Mouse (Mus musculus) forebrain, embryonic 15.5 days (tissue): ENCODE measurements around the gene Krtap3-2. TPM values are rescaled to one million over a fixed set of nuclear protein-coding genes. Genes with fewer than 3 reads are reported as not detected.
"Not testable (repeated sequence)": the region's sequence is repeated elsewhere in the genome, so short reads cannot be mapped to it uniquely, and the experiment has no call there.

Experiments used
- ATAC-seq: fragments of 200-750 bp; cut with Nextera tagmentation; replicated peaks from 2 replicates; pipeline ENCODE4 v1.8.0; 2017; ENCODE audit warnings: mild to moderate bottlenecking, moderate TSS enrichment, moderate library complexity
- H3K27ac ChIP-seq: fragments of 300-500 bp; sonication (generic); replicated peaks from 2 replicates; pipeline ENCODE4 v1.5.1; 2015; ENCODE audit warnings: mild to moderate bottlenecking, inconsistent platforms
- H3K27me3 ChIP-seq: fragments of 300-500 bp; sonication (generic); 2 replicates; pipeline ENCODE4 v1.6.1; 2015; ENCODE audit warnings: inconsistent platforms
- H3K36me3 ChIP-seq: fragments of 300-500 bp; sonication (generic); 2 replicates; pipeline ENCODE4 v1.6.1; 2015; ENCODE audit warnings: mild to moderate bottlenecking, inconsistent platforms
- H3K4me1 ChIP-seq: fragments of 300-500 bp; sonication (generic); 2 replicates; pipeline ENCODE4 v1.6.1; 2015; ENCODE audit warnings: inconsistent platforms
- H3K4me2 ChIP-seq: fragments of 300-500 bp; sonication (generic); replicated peaks from 2 replicates; pipeline ENCODE4 v1.6.1; 2015; ENCODE audit warnings: mild to moderate bottlenecking, inconsistent platforms
- H3K4me3 ChIP-seq: fragments of 300-500 bp; sonication (generic); 2 replicates; pipeline ENCODE4 v1.5.1; 2015; ENCODE audit warnings: mild to moderate bottlenecking, inconsistent platforms
- H3K9ac ChIP-seq: fragments of 300-500 bp; sonication (generic); replicated peaks from 2 replicates; pipeline ENCODE4 v1.6.1; 2015; ENCODE audit warnings: mild to moderate bottlenecking, inconsistent platforms
- H3K9me3 ChIP-seq: fragments of 300-500 bp; sonication (generic); 2 replicates; pipeline ENCODE4 v1.6.1; 2016; ENCODE audit warnings: inconsistent platforms
- WGBS: fragments of 180-500 bp; shearing (Covaris S2); methylation state at CpG from one replicate; pipeline ENCODE4 v1.1.7; 2015; ENCODE audit warnings: mixed read lengths; 5-methylcytosine and 5-hydroxymethylcytosine counted together
- polyA plus RNA-seq: library from polyadenylated mRNA; unstranded; fragments of >200 nt; fragmentation: Nextera tagmentation; extraction: Ambion mirVana; gene quantifications from 2 replicates; pipeline ENCODE4 v1.2.1, GENCODE M21; 2015

Krtap3-2 gene
- not detected in 2 replicates for polyA plus RNA-seq

DNA sequence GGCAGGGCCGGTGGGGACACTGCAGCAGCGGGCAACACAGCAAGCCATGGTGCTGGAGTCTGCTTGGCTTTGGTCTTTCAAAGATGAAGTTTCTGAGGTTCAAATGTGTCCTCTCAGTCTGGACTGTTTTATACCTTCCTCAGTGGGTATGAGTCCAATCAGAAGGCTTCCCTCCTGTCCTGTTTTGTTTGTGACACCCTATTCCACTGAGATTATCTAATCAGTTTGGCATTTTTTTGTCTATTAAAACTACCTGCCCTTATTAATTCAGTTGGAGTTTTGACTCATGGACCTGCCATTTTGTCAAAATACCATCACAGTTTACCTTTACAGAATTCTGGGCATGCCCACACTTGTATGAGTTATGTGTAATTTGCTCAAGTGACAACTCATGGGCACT lies at the start of gene Krtap3-2:
Gene Krtap3-2 (minus strand): TSS at position 101 of the 400 bp plus-strand sequence.
- ATAC-seq = no peak
- H3K4me3 ChIP-seq = no peak within 1 kb of the TSS
- no peaks in the 10 kb centered on the region for H3K27me3 ChIP-seq
- 96% methylated on average over 2 of the region's 2 CpGs for WGBS
- no peak within 1 kb of the TSS for H3K9ac ChIP-seq
- H3K36me3 ChIP-seq = no peaks in the 10 kb centered on the region
- H3K4me2 ChIP-seq = no peak within 1 kb of the TSS
- H3K27ac ChIP-seq = no peak within 1 kb of the TSS
- H3K9me3 ChIP-seq = no peaks in the 10 kb centered on the region
- H3K4me1 ChIP-seq = no peaks in the 10 kb centered on the region

DNA sequence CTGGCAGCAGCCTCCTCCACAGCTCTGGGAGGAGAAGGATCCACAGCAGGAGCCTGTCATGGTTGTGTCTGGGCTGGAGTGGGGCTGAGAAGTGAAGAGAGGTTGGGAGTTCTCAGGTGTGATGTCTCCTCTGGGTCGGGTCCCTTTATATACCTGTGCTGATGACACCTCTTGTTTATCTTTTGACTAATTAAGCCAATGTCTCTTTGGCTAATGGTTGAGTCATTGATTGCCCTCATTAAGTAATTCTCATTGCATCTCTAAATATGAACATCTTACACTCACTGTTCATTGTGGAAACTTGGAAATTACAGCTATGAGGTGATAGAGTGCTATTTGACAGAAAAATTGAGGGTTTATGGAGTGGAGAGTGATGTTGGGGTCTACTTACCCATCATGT lies 46.6 kb upstream of the Krtap3-2 start, which contains the start of gene Gm11938:
Gene Gm11938 (minus strand): TSS at position 101 of the 400 bp plus-strand sequence.
- not testable (repeated sequence) for ATAC-seq, H3K9me3 ChIP-seq, H3K4me1 ChIP-seq, H3K36me3 ChIP-seq, H3K4me3 ChIP-seq, H3K27me3 ChIP-seq, H3K4me2 ChIP-seq, H3K27ac ChIP-seq, H3K9ac ChIP-seq
- 86% methylated on average over 1 of the region's 1 CpGs for WGBS

DNA sequence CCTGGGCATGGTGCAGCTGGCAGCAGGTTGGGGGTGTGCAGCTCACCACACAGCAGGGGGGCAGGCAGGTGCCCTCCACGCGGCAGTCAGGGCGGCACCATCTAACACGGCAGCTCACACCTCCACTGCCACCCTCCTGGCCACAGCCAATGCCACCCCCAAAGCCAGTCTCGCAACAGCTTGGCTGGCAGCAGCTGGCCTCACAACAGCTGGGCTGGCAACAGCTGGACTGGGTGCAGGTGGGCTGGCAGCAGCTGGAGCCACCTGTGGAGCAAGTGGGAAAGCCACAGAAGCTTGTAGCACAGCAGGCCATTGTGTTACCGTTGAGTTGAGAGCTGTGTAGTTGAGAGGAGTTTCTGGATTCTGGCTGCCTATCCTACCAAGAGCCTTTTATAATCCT lies 41.1 kb upstream of the Krtap3-2 start, which contains the start of gene Krtap9-3:
Gene Krtap9-3 (minus strand): TSS at position 364 of the 400 bp plus-strand sequence.
- not testable (repeated sequence) for H3K4me2 ChIP-seq, H3K9ac ChIP-seq, H3K4me3 ChIP-seq, ATAC-seq, H3K27me3 ChIP-seq, H3K9me3 ChIP-seq, H3K27ac ChIP-seq, H3K36me3 ChIP-seq, H3K4me1 ChIP-seq
- WGBS = 79% methylated on average over 6 of the region's 6 CpGs

DNA sequence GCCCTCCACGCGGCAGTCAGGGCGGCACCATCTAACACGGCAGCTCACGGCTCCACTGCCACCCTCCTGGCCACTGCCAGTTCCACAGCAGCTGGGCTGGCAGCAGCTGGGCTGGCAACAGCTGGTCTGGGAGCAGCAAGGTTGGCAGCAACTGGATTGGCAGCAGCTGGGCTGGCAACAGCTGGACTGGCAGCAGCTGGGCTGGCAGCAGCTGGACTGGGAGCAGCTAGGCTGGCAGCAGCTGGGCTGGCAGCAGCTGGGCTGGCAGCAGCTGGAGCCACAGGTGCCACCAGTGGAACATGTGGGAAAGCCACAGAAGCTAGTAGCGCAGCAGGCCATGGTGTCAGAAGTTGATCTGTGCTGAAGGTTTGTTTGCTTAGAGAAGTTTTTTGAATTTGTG lies 34.3 kb upstream of the Krtap3-2 start, which contains the start of gene Krtap1-3:
Gene Krtap1-3 (minus strand): TSS at position 359 of the 400 bp plus-strand sequence.
- WGBS = 84% methylated on average over 6 of the region's 6 CpGs
- H3K27me3 ChIP-seq = no peaks in the 10 kb centered on the region
- H3K4me3 ChIP-seq = no peak within 1 kb of the TSS
- H3K9me3 ChIP-seq = no peaks in the 10 kb centered on the region
- no peak within 1 kb of the TSS for H3K27ac ChIP-seq
- no peaks in the 10 kb centered on the region for H3K36me3 ChIP-seq
- H3K4me2 ChIP-seq = no peak within 1 kb of the TSS
- no peak for ATAC-seq
- H3K4me1 ChIP-seq = no peaks in the 10 kb centered on the region
- no peak within 1 kb of the TSS for H3K9ac ChIP-seq

DNA sequence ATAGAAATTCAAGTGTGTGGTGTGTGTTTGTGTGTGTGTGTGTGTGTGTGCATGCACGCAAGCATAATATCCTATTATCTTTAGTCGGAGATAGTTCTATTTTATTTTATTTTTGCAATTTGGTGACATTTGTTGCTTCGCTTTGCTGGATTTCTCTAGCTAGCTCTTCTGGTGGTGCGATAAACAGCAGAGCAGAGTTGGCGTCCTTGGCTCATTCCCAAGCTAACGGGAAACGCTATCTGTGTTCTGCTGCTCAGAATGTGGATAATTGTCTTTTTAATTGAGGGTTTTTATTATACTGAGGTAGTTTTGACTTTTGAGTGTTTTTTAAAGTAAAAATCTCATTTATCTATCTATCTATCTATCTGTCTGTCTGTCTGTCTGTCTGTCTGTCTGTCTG lies 28.4 kb upstream of the Krtap3-2 start:
- ATAC-seq = no peak

DNA sequence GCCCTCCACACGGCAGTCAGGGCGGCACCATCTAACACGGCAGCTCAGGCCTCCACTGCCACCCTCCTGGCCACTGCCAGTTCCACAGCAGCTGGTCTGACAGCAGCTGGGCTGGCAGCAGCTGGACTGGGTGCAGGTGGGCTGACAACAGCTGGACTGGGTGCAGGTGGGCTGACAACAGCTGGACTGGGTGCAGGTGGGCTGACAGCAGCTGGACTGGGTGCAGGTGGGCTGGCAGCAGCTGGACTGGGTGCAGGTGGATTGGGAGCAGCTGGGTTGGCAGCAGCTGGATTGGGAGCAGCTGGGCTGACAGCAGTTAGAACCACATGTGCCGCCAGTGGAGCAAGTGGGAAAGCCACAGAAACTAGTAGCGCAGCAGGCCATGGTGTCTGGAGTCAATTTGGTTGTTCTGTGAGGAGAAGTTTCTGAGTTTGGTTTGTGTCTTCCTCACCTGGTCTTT lies 26.6 kb upstream of the Krtap3-2 start, which contains the start of gene Krtap1-4:
Gene Krtap1-4 (minus strand): TSS at position 410 of the 460 bp plus-strand sequence.
- no peak within 1 kb of the TSS for H3K27ac ChIP-seq
- no peaks in the 10 kb centered on the region for H3K9me3 ChIP-seq
- H3K36me3 ChIP-seq = no peaks in the 10 kb centered on the region
- H3K4me2 ChIP-seq = no peak within 1 kb of the TSS
- no peaks in the 10 kb centered on the region for H3K27me3 ChIP-seq
- H3K9ac ChIP-seq = no peak within 1 kb of the TSS
- ATAC-seq = no peak
- no peak within 1 kb of the TSS for H3K4me3 ChIP-seq
- WGBS = 82% methylated on average over 5 of the region's 5 CpGs
- H3K4me1 ChIP-seq = no peaks in the 10 kb centered on the region

More for the DNA sequence above, 28.4 kb upstream of the Krtap3-2 start:
- no peak overlapping the region for H3K27ac ChIP-seq
- no peak overlapping the region for H3K4me3 ChIP-seq
- H3K4me1 ChIP-seq = no peaks in the 10 kb centered on the region
- WGBS = 77% methylated on average over 7 of the region's 7 CpGs
- no peaks in the 10 kb centered on the region for H3K27me3 ChIP-seq
- H3K9ac ChIP-seq = no peak overlapping the region
- no peaks in the 10 kb centered on the region for H3K9me3 ChIP-seq
- no peak overlapping the region for H3K4me2 ChIP-seq
- no peaks in the 10 kb centered on the region for H3K36me3 ChIP-seq

DNA sequence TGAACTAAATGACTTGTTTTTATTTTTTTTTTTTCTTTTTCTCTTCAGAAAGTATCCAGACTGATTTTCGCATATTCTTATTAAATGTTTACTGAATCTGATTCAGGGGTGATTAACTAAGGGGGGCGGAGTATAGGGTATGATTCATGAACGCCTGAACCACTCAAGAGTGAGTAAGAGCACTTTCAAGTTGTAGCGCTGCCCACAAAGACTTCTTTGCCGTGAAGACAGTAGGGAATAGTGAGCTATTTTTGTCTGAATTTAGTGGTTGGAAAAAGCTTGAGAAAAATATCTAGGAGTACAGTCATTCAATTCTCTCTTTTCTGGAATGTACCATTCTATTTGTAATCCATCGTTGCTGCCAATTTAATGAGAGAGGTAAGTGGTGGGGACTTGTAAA lies 24.9 kb upstream of the Krtap3-2 start:
- no peaks in the 10 kb centered on the region for H3K4me1 ChIP-seq
- ATAC-seq = no peak
- H3K27ac ChIP-seq = no peak overlapping the region
- H3K4me2 ChIP-seq = no peak overlapping the region
- no peak overlapping the region for H3K4me3 ChIP-seq
- WGBS = 66% methylated on average over 6 of the region's 6 CpGs
- no peaks in the 10 kb centered on the region for H3K27me3 ChIP-seq
- H3K9me3 ChIP-seq = no peaks in the 10 kb centered on the region
- no peaks in the 10 kb centered on the region for H3K36me3 ChIP-seq
- H3K9ac ChIP-seq = no peak overlapping the region

DNA sequence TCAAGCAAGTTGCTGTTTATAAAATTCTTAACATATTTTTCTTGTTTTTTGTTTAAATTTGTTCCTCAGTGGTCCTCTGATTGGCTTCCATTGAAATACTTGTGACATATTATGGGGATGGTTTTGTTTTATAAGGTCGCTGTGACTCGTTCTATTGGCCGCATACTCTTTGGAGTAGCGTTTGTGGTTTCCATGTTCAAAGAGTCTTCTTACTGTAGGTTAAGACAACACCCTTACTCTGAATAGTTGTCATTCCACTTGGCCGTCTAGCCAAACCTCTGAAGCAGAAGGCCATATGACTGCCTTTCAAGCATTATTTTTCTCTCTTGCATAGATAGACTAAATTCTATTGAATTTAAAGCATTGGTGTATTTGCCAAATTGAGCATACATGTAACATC lies 24.4 kb upstream of the Krtap3-2 start:
- 90% methylated on average over 5 of the region's 5 CpGs for WGBS
- Histone ChIP-seq H3K9me3 (no peaks in the 10 kb centered on the region), H3K9ac (no peak overlapping the region), H3K27ac (no peak overlapping the region), H3K27me3 (no peaks in the 10 kb centered on the region), H3K36me3 (no peaks in the 10 kb centered on the region), H3K4me1 (no peaks in the 10 kb centered on the region), H3K4me2 (no peak overlapping the region), H3K4me3 (no peak overlapping the region)
- no peak for ATAC-seq

DNA sequence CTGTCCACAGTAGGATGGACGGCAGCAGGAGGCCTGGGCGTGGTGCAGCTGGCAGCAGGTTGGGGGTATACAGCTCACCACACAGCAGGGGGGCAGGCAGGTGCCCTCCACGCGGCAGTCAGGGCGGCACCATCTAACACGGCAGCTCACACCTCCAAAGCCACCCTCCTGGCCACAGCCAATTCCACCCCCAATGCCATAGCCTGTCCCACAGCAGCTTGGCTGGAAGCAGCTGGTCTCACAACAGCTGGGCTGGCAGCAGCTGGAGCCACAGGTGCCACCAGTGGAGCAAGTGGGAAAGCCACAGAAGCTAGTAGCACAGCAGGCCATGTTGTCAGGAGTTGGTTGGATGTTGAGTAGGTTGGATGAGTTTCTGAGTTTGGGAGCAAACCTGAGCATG lies 24.0 kb upstream of the Krtap3-2 start, which contains the start of gene Krtap1-5:
Gene Krtap1-5 (minus strand): TSS at position 381 of the 400 bp plus-strand sequence.
- 85% methylated on average over 6 of the region's 6 CpGs for WGBS
- H3K36me3 ChIP-seq = no peaks in the 10 kb centered on the region
- H3K27ac ChIP-seq = no peak within 1 kb of the TSS
- no peak for ATAC-seq
- no peaks in the 10 kb centered on the region for H3K27me3 ChIP-seq
- H3K4me3 ChIP-seq = no peak within 1 kb of the TSS
- no peaks in the 10 kb centered on the region for H3K4me1 ChIP-seq
- no peaks in the 10 kb centered on the region for H3K9me3 ChIP-seq
- no peak within 1 kb of the TSS for H3K4me2 ChIP-seq
- H3K9ac ChIP-seq = no peak within 1 kb of the TSS

DNA sequence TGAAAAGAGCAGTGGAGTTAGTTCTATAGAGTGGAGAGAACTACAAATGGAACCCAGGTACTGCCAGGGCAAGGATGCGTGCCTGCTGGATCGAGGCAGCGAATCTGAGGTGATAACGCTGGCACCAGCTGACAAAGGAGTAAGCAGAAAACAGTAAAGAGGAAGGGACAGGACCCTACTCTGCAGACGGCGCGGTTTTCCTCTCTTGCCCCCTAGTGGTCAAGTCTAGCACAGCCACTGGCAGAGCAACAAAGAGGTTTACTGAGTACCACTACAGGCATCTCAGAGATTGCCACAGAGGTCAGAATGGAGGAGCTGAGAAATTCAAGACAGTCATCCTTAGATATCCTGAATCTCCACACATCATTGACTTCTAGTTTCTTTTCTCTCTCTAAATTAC lies 17.5 kb upstream of the Krtap3-2 start:
- Histone ChIP-seq H3K27me3 (no peaks in the 10 kb centered on the region), H3K36me3 (no peaks in the 10 kb centered on the region), H3K9ac (no peak overlapping the region), H3K9me3 (no peaks in the 10 kb centered on the region), H3K27ac (no peak overlapping the region), H3K4me2 (peak overlapping the region; percentile 23), H3K4me1 (no peaks in the 10 kb centered on the region), H3K4me3 (0 out of 2 replicates have a peak overlapping the region, but pooled peaks have one; percentile 8)
- WGBS = 2% methylated on average over 7 of the region's 7 CpGs
- peak; percentile 60 for ATAC-seq

DNA sequence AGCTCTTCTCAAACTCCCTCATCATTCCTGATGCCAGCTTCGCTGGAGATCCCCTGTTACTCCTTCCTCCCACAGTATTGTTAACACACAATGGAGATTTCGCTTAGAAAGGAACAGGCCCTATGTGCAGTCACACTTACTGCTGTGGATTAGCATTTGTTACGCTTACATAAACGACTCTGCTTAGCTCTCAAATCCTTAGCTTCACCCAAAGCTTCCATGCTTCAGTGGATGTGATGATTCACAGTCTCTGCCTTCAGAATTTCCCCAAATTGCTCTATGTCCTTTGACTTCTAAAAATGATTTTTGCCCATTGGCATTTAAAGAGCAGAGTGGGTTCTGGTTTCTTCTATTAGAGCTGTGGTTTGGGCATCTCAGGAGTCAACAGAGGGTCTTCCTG lies 16.5 kb upstream of the Krtap3-2 start:
- H3K4me2 ChIP-seq = no peak overlapping the region
- H3K4me1 ChIP-seq = no peaks in the 10 kb centered on the region
- H3K27me3 ChIP-seq = no peaks in the 10 kb centered on the region
- no peaks in the 10 kb centered on the region for H3K9me3 ChIP-seq
- no peak for ATAC-seq
- WGBS = 20% methylated on average over 4 of the region's 4 CpGs
- H3K27ac ChIP-seq = no peak overlapping the region
- no peak overlapping the region for H3K9ac ChIP-seq
- H3K36me3 ChIP-seq = no peaks in the 10 kb centered on the region
- H3K4me3 ChIP-seq = no peak overlapping the region

DNA sequence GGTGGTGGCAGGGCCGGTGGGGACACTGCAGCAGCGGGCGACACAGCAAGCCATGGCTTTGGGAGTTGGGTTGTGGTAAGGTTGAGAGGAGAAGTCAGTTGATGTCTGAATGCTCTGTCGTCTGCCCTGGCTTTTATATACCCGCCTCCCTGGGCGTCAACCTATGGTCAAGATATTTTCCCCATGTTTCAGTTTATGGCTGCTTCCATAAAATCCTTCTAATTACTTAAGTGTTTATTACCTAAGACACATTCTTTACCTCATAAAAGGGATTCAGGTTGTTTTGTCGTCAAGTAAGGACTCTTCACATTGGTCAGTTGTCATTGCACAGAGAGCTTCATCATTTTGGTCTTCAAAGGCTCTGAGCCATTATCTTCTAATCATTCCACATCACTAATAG lies 9.9 kb upstream of the Krtap3-2 start, which contains the start of gene Krtap3-1:
Gene Krtap3-1 (minus strand): TSS at position 101 of the 400 bp plus-strand sequence.
- WGBS = 95% methylated on average over 7 of the region's 7 CpGs
- Histone ChIP-seq H3K9ac (no peak within 1 kb of the TSS), H3K36me3 (no peaks in the 10 kb centered on the region), H3K9me3 (no peaks in the 10 kb centered on the region), H3K27me3 (no peaks in the 10 kb centered on the region), H3K4me2 (no peak within 1 kb of the TSS), H3K27ac (no peak within 1 kb of the TSS), H3K4me3 (no peak within 1 kb of the TSS), H3K4me1 (no peaks in the 10 kb centered on the region)
- ATAC-seq = no peak

DNA sequence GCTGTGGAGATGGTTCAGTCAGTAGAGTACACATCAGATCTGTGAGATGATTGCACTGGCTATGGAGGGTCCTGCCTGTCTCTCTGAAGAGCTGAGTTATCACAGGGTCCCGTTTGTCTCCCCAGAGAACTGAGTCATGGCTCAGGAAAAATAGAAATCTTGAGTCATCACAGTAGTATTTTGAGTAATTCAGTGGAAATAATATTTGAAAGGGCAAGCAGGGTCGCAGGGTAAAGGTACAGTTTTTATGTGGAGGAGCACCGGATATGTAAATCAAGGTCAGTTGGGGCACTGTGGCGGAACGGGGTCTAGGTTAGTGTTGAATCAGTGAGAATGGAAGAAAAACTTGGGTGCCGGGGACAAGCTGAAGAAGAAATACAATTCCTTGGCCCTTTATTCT lies 5.9 kb upstream of the Krtap3-2 start:
- Histone ChIP-seq H3K27ac (no peak overlapping the region), H3K36me3 (no peaks in the 10 kb centered on the region), H3K4me2 (no peak overlapping the region), H3K4me3 (no peak overlapping the region), H3K9me3 (no peaks in the 10 kb centered on the region), H3K27me3 (no peaks in the 10 kb centered on the region), H3K9ac (no peak overlapping the region), H3K4me1 (no peaks in the 10 kb centered on the region)
- 84% methylated on average over 6 of the region's 6 CpGs for WGBS
- no peak for ATAC-seq
